Mouse (Mus musculus) monocyte, adult 2 months (primary cell): ENCODE results near the gene H2afy2.
A peak's percentile ranks its signal among the peaks of the same experiment; 100 is the strongest.

Experiments used
- DNase-seq, 2 experiments: peaks; one replicate each; pipeline ENCODE4 v3.0.0; 2022; ENCODE audit warnings: low spot score in 2 of 2, low read depth in 1 of 2

The H2afy2 gene

GRCm38 (mm10) chr10:61734377-61734776 lies 49.6 kb downstream of the H2afy2 start:
- no peak for DNase-seq

GRCm38 (mm10) chr10:61730171-61730570 lies 53.8 kb downstream of the H2afy2 start:
- DNase-seq, result no peak

- DNase-seq, result no peak
Observed at GRCm38 (mm10) chr10:61729181-61729580, 54.8 kb downstream of the H2afy2 start.

GRCm38 (mm10) chr10:61723271-61723670 lies 60.7 kb downstream of the H2afy2 start:
- no peak for DNase-seq

- DNase-seq, result no peak
Observed at GRCm38 (mm10) chr10:61722215-61722614, 61.7 kb downstream of the H2afy2 start.

GRCm38 (mm10) chr10:61720331-61720730 lies 63.6 kb downstream of the H2afy2 start:
- DNase-seq, result no peak

- DNase-seq, result no peak
Observed at GRCm38 (mm10) chr10:61717406-61718296, 66.3 kb downstream of the H2afy2 start.

GRCm38 (mm10) chr10:61715996-61716864 lies 67.7 kb downstream of the H2afy2 start:
- DNase-seq, result peak in 1 of 2 experiments; percentile 12

- DNase-seq, result no peak
Observed at GRCm38 (mm10) chr10:61715462-61715837, 68.5 kb downstream of the H2afy2 start.

- DNase-seq, result peak in 1 of 2 experiments; percentile 23
Observed at GRCm38 (mm10) chr10:61714771-61715461, 69.0 kb downstream of the H2afy2 start, which contains the start of gene Aifm2. Gene Aifm2, plus strand, starts transcription at chr10:61715263.

- no peak for DNase-seq
Observed at GRCm38 (mm10) chr10:61714146-61714545, 69.8 kb downstream of the H2afy2 start.

- no peak for DNase-seq
Observed at GRCm38 (mm10) chr10:61713601-61714000, 70.3 kb downstream of the H2afy2 start.

GRCm38 (mm10) chr10:61706412-61707375 lies 77.3 kb downstream of the H2afy2 start:
- peak in 1 of 2 experiments; percentile 27 for DNase-seq

GRCm38 (mm10) chr10:61704663-61705062 lies 79.3 kb downstream of the H2afy2 start:
- no peak for DNase-seq

- no peak for DNase-seq
Observed at GRCm38 (mm10) chr10:61697028-61697427, 86.9 kb downstream of the H2afy2 start.

GRCm38 (mm10) chr10:61696560-61696823 lies 87.5 kb downstream of the H2afy2 start:
- DNase-seq, result no peak

- no peak for DNase-seq
Observed at GRCm38 (mm10) chr10:61695703-61696559, 88.0 kb downstream of the H2afy2 start.

GRCm38 (mm10) chr10:61694870-61695670 lies 88.9 kb downstream of the H2afy2 start, which contains the start of gene Tysnd1:
Gene Tysnd1, plus strand, starts transcription at chr10:61695514.
- DNase-seq, result peak; percentile 79 to 85
